Mouse (Mus musculus) hindbrain, embryonic 16.5 days (tissue): ENCODE data around the gene Prl2c3. TPM values are rescaled to one million over a fixed set of nuclear protein-coding genes. Genes with fewer than 3 reads are reported as not detected.
"Not testable (repeated sequence)": the region's sequence is repeated elsewhere in the genome, so short reads cannot be mapped to it uniquely, and the experiment has no call there.

Source experiments
- ATAC-seq: fragments of 200-750 bp; cut with Nextera tagmentation; 2 replicates; pipeline ENCODE4 v1.8.0; 2017; ENCODE audit warnings: moderate TSS enrichment, moderate library complexity
- H3K27ac ChIP-seq: fragments of 300-500 bp; sonication (generic); 2 replicates; pipeline ENCODE4 v1.5.1; 2014; ENCODE audit warnings: low read depth, mild to moderate bottlenecking, control low read depth, low read length, moderate library complexity
- H3K27me3 ChIP-seq: fragments of 300-500 bp; sonication (generic); replicated peaks from 2 replicates; pipeline ENCODE4 v1.6.1; 2014; ENCODE audit warnings: low read length; ENCODE audit not compliant: control insufficient read depth, insufficient read depth
- H3K36me3 ChIP-seq: fragments of 300-500 bp; sonication (generic); 2 replicates; pipeline ENCODE4 v1.6.1; 2014; ENCODE audit warnings: mild to moderate bottlenecking, low read length, moderate library complexity, mixed read lengths; ENCODE audit not compliant: control insufficient read depth, insufficient read depth
- H3K4me1 ChIP-seq: fragments of 300-500 bp; sonication (generic); 2 replicates; pipeline ENCODE4 v1.6.1; 2014; ENCODE audit warnings: low read depth, low read length; ENCODE audit not compliant: control insufficient read depth, insufficient read depth
- H3K4me2 ChIP-seq: fragments of 300-500 bp; sonication (generic); 2 replicates; pipeline ENCODE4 v1.6.1; 2014; ENCODE audit warnings: mild to moderate bottlenecking, low read length, control low read depth, moderate library complexity
- H3K4me3 ChIP-seq: fragments of 300-500 bp; sonication (generic); 2 replicates; pipeline ENCODE4 v1.5.1; 2014; ENCODE audit warnings: mild to moderate bottlenecking, low read length, control low read depth, moderate library complexity
- H3K9ac ChIP-seq: fragments of 300-500 bp; sonication (generic); 2 replicates; pipeline ENCODE4 v1.6.1; 2014; ENCODE audit warnings: low read depth, mild to moderate bottlenecking, control low read depth, low read length, moderate library complexity
- H3K9me3 ChIP-seq: fragments of 300-500 bp; sonication (generic); 2 replicates; pipeline ENCODE4 v1.6.1; 2014; ENCODE audit warnings: mild to moderate bottlenecking, low read length, moderate library complexity; ENCODE audit not compliant: control insufficient read depth
- WGBS: fragments of 180-500 bp; shearing (Covaris S2); extraction: QIAGEN DNeasy Blood & Tissue Kit; methylation state at CpG from one replicate; pipeline ENCODE4 v1.1.7; 2014; 5-methylcytosine and 5-hydroxymethylcytosine counted together
- polyA plus RNA-seq: library from polyadenylated mRNA; unstranded; fragments of >200 nt; fragmentation: Nextera tagmentation; extraction: Ambion mirVana; gene quantifications from 2 replicates; pipeline ENCODE4 v1.2.1, GENCODE M21; 2015

Prl2c3 gene
- polyA plus RNA-seq, 1 experiment from 2014 or later, result not detected

GRCm38 (mm10) chr13:12808793-12809512, 9.1 kb upstream of the Prl2c3 start:
- H3K4me3 ChIP-seq, H3K27me3 ChIP-seq, H3K9ac ChIP-seq, ATAC-seq, H3K36me3 ChIP-seq, H3K4me1 ChIP-seq, H3K4me2 ChIP-seq, H3K27ac ChIP-seq: not testable (repeated sequence)
- 73% methylated on average over 3 of the region's 3 CpGs for WGBS
- peaks cover 12% of the 10 kb centered on the region for H3K9me3 ChIP-seq

GRCm38 (mm10) chr13:12806496-12806895, 6.6 kb upstream of the Prl2c3 start:
- WGBS, result 56% methylated on average over 4 of the region's 4 CpGs
- H3K4me2 ChIP-seq, H3K36me3 ChIP-seq, H3K27ac ChIP-seq, H3K4me3 ChIP-seq, H3K4me1 ChIP-seq, H3K9ac ChIP-seq, H3K27me3 ChIP-seq, ATAC-seq, H3K9me3 ChIP-seq: not testable (repeated sequence)

GRCm38 (mm10) chr13:12769442-12770091, 30.3 kb downstream of the Prl2c3 start:
- H3K27ac ChIP-seq, H3K27me3 ChIP-seq, H3K4me1 ChIP-seq, H3K4me2 ChIP-seq, H3K9me3 ChIP-seq, H3K4me3 ChIP-seq, H3K36me3 ChIP-seq, H3K9ac ChIP-seq, ATAC-seq: not testable (repeated sequence)
- 77% methylated on average over 6 of the region's 6 CpGs for WGBS

Other genes with a start within 250 kb of the Prl2c3 start
- 16.7 TPM in 2 replicates for gene Ero1lb, start 234.2 kb downstream of the Prl2c3 start, polyA plus RNA-seq
- gene Prl2c2, start 205.3 kb upstream of the Prl2c3 start, polyA plus RNA-seq, result not detected in 2 replicates